Mouse (Mus musculus): ENCODE results near the gene Pmf1. TPM values are rescaled to one million over a fixed set of nuclear protein-coding genes. Genes with fewer than 3 reads are reported as not detected.

The Pmf1 gene
- polyA plus RNA-seq, 1 experiment from 2014 or later: 185 TPM

- Histone ChIP-seq H3K9me3 (ENCODE audit: control insufficient read depth, low read length) (no peaks in the 10 kb centered on the region), H3K4me2 (ENCODE audit: low read depth, severe bottlenecking) (no peak overlapping the region), H3K4me3 (ENCODE audit: low read depth, low read length) (no peak overlapping the region), H3K4me1 (ENCODE audit: control insufficient read depth, insufficient read depth, low read length) (peaks cover 14% of the 10 kb centered on the region), H3K9ac (ENCODE audit: low read length) (no peak overlapping the region), H3K36me3 (ENCODE audit: control insufficient read depth, insufficient read depth, low read length) (no peaks in the 10 kb centered on the region), H3K27me3 (ENCODE audit: control insufficient read depth, insufficient read depth, low read length) (no peaks in the 10 kb centered on the region), H3K27ac (replicated peaks; ENCODE audit: low read depth, low read length) (no peak overlapping the region)
- DNase-seq (ENCODE audit: low spot score) (no peak), ATAC-seq (ENCODE audit: insufficient number of reproducible peaks, low FRiP score, low TSS enrichment, low read depth) (no peak)
- 59% methylated on average over 8 of the region's 8 CpGs for whole genome bisulfite sequencing
These were observed 43.2 kb upstream of the Pmf1 start for GRCm38 (mm10) chr3:88453369-88453768.

GRCm38 (mm10) chr3:88452716-88453115 is 42.6 kb upstream of the Pmf1 start:
- H3K36me3 ChIP-seq (ENCODE audit: control insufficient read depth, insufficient read depth, low read length): no peaks in the 10 kb centered on the region
- no peak overlapping the region for H3K9ac ChIP-seq (ENCODE audit: low read length)
- H3K9me3 ChIP-seq (ENCODE audit: control insufficient read depth, low read length): no peaks in the 10 kb centered on the region
- no peak overlapping the region for H3K4me3 ChIP-seq (ENCODE audit: low read depth, low read length)
- 73% methylated on average over 6 of the region's 6 CpGs for WGBS
- DNase-seq (ENCODE audit: low spot score) (no peak), ATAC-seq (ENCODE audit: insufficient number of reproducible peaks, low FRiP score, low TSS enrichment, low read depth) (no peak)
- H3K4me2 ChIP-seq (ENCODE audit: low read depth, severe bottlenecking): no peak overlapping the region
- H3K27me3 ChIP-seq (ENCODE audit: control insufficient read depth, insufficient read depth, low read length): no peaks in the 10 kb centered on the region
- peaks cover 10% of the 10 kb centered on the region; the same call in 1 of the 2 replicates for H3K4me1 ChIP-seq (ENCODE audit: control insufficient read depth, insufficient read depth, low read length)
- H3K27ac ChIP-seq (replicated peaks; ENCODE audit: low read depth, low read length): no peak overlapping the region

GRCm38 (mm10) chr3:88452246-88452645 is 42.1 kb upstream of the Pmf1 start:
- no peaks in the 10 kb centered on the region for H3K27me3 ChIP-seq (ENCODE audit: control insufficient read depth, insufficient read depth, low read length)
- no peaks in the 10 kb centered on the region for H3K36me3 ChIP-seq (ENCODE audit: control insufficient read depth, insufficient read depth, low read length)
- ATAC-seq (ENCODE audit: insufficient number of reproducible peaks, low FRiP score, low TSS enrichment, low read depth) (no peak), DNase-seq (ENCODE audit: low spot score) (no peak)
- 74% methylated on average over 5 of the region's 5 CpGs for WGBS
- H3K4me1 ChIP-seq (ENCODE audit: control insufficient read depth, insufficient read depth, low read length): peaks cover 10% of the 10 kb centered on the region; the same call in 1 of the 2 replicates
- H3K9ac ChIP-seq (ENCODE audit: low read length): no peak overlapping the region
- no peak overlapping the region for H3K27ac ChIP-seq (replicated peaks; ENCODE audit: low read depth, low read length)
- H3K4me2 ChIP-seq (ENCODE audit: low read depth, severe bottlenecking): no peak overlapping the region
- no peak overlapping the region for H3K4me3 ChIP-seq (ENCODE audit: low read depth, low read length)
- H3K9me3 ChIP-seq (ENCODE audit: control insufficient read depth, low read length): no peaks in the 10 kb centered on the region

- Histone ChIP-seq H3K9ac (ENCODE audit: low read length) (no peak overlapping the region), H3K4me1 (ENCODE audit: control insufficient read depth, insufficient read depth, low read length) (peaks cover 10% of the 10 kb centered on the region; the same call in 1 of the 2 replicates), H3K4me2 (ENCODE audit: low read depth, severe bottlenecking) (no peak overlapping the region), H3K27me3 (ENCODE audit: control insufficient read depth, insufficient read depth, low read length) (no peaks in the 10 kb centered on the region), H3K9me3 (ENCODE audit: control insufficient read depth, low read length) (no peaks in the 10 kb centered on the region), H3K27ac (replicated peaks; ENCODE audit: low read depth, low read length) (no peak overlapping the region), H3K4me3 (ENCODE audit: low read depth, low read length) (no peak overlapping the region), H3K36me3 (ENCODE audit: control insufficient read depth, insufficient read depth, low read length) (no peaks in the 10 kb centered on the region)
- ATAC-seq (ENCODE audit: insufficient number of reproducible peaks, low FRiP score, low TSS enrichment, low read depth) (no peak), DNase-seq (ENCODE audit: low spot score) (no peak)
- WGBS: 81% methylated on average over 12 of the region's 12 CpGs
These were observed 40.4 kb upstream of the Pmf1 start for GRCm38 (mm10) chr3:88450379-88451131.

- Histone ChIP-seq H3K4me3 (ENCODE audit: low read depth, low read length) (peak overlapping the region; percentile 30), H3K9ac (ENCODE audit: low read length) (peak overlapping the region; percentile 67), H3K27me3 (ENCODE audit: control insufficient read depth, insufficient read depth, low read length) (no peaks in the 10 kb centered on the region), H3K4me1 (ENCODE audit: control insufficient read depth, insufficient read depth, low read length) (peaks cover 7% of the 10 kb centered on the region; the same call in 1 of the 2 replicates), H3K36me3 (ENCODE audit: control insufficient read depth, insufficient read depth, low read length) (no peaks in the 10 kb centered on the region), H3K9me3 (ENCODE audit: control insufficient read depth, low read length) (no peaks in the 10 kb centered on the region), H3K27ac (replicated peaks; ENCODE audit: low read depth, low read length) (no peak overlapping the region), H3K4me2 (ENCODE audit: low read depth, severe bottlenecking) (peak overlapping the region; percentile 53)
- DNase-seq (ENCODE audit: low spot score) (peak; percentile 79), ATAC-seq (ENCODE audit: insufficient number of reproducible peaks, low FRiP score, low TSS enrichment, low read depth) (peak; percentile 80; the same call in 1 of the 2 replicates)
- WGBS: 5% methylated on average over 21 of the region's 21 CpGs
These were observed 39.4 kb upstream of the Pmf1 start for GRCm38 (mm10) chr3:88449395-88450023.

- no peak for DNase-seq (ENCODE audit: low spot score)
- H3K4me2 ChIP-seq (ENCODE audit: low read depth, severe bottlenecking): no peak overlapping the region
- H3K36me3 ChIP-seq (ENCODE audit: control insufficient read depth, insufficient read depth, low read length): no peaks in the 10 kb centered on the region
- no peaks in the 10 kb centered on the region for H3K27me3 ChIP-seq (ENCODE audit: control insufficient read depth, insufficient read depth, low read length)
- H3K27ac ChIP-seq (replicated peaks; ENCODE audit: low read depth, low read length): no peak overlapping the region
- H3K9ac ChIP-seq (ENCODE audit: low read length): no peak overlapping the region
- no peak overlapping the region for H3K4me3 ChIP-seq (ENCODE audit: low read depth, low read length)
- H3K4me1 ChIP-seq (ENCODE audit: control insufficient read depth, insufficient read depth, low read length): peaks cover 7% of the 10 kb centered on the region; the same call in 1 of the 2 replicates
- H3K9me3 ChIP-seq (ENCODE audit: control insufficient read depth, low read length): no peaks in the 10 kb centered on the region
- ATAC-seq (ENCODE audit: insufficient number of reproducible peaks, low FRiP score, low TSS enrichment, low read depth): no peak
- 90% methylated on average over 8 of the region's 8 CpGs for WGBS
These were observed 38.3 kb upstream of the Pmf1 start for GRCm38 (mm10) chr3:88448443-88448842.

GRCm38 (mm10) chr3:88447676-88448183 is 37.6 kb upstream of the Pmf1 start:
- Histone ChIP-seq H3K4me3 (ENCODE audit: low read depth, low read length) (no peak overlapping the region), H3K36me3 (ENCODE audit: control insufficient read depth, insufficient read depth, low read length) (no peaks in the 10 kb centered on the region), H3K9me3 (ENCODE audit: control insufficient read depth, low read length) (no peaks in the 10 kb centered on the region), H3K27me3 (ENCODE audit: control insufficient read depth, insufficient read depth, low read length) (no peaks in the 10 kb centered on the region), H3K9ac (ENCODE audit: low read length) (no peak overlapping the region), H3K4me2 (ENCODE audit: low read depth, severe bottlenecking) (no peak overlapping the region), H3K27ac (replicated peaks; ENCODE audit: low read depth, low read length) (no peak overlapping the region), H3K4me1 (ENCODE audit: control insufficient read depth, insufficient read depth, low read length) (peaks cover 7% of the 10 kb centered on the region; the same call in 1 of the 2 replicates)
- DNase-seq (ENCODE audit: low spot score) (no peak), ATAC-seq (ENCODE audit: insufficient number of reproducible peaks, low FRiP score, low TSS enrichment, low read depth) (no peak)
- 51% methylated on average over 8 of the region's 8 CpGs for WGBS

- ATAC-seq (ENCODE audit: insufficient number of reproducible peaks, low FRiP score, low TSS enrichment, low read depth) (no peak), DNase-seq (ENCODE audit: low spot score) (no peak)
- Histone ChIP-seq H3K4me2 (ENCODE audit: low read depth, severe bottlenecking) (no peak overlapping the region), H3K27ac (replicated peaks; ENCODE audit: low read depth, low read length) (no peak overlapping the region), H3K4me3 (ENCODE audit: low read depth, low read length) (no peak overlapping the region), H3K9ac (ENCODE audit: low read length) (no peak overlapping the region), H3K4me1 (ENCODE audit: control insufficient read depth, insufficient read depth, low read length) (peaks cover 7% of the 10 kb centered on the region; the same call in 1 of the 2 replicates), H3K9me3 (ENCODE audit: control insufficient read depth, low read length) (no peaks in the 10 kb centered on the region), H3K36me3 (ENCODE audit: control insufficient read depth, insufficient read depth, low read length) (no peaks in the 10 kb centered on the region), H3K27me3 (ENCODE audit: control insufficient read depth, insufficient read depth, low read length) (no peaks in the 10 kb centered on the region)
- 81% methylated on average over 8 of the region's 8 CpGs for WGBS
These were observed 36.5 kb upstream of the Pmf1 start for GRCm38 (mm10) chr3:88446471-88447123.
